8 mouse cellular contexts compared by ENCODE assay signal in the genomic region with DNA sequence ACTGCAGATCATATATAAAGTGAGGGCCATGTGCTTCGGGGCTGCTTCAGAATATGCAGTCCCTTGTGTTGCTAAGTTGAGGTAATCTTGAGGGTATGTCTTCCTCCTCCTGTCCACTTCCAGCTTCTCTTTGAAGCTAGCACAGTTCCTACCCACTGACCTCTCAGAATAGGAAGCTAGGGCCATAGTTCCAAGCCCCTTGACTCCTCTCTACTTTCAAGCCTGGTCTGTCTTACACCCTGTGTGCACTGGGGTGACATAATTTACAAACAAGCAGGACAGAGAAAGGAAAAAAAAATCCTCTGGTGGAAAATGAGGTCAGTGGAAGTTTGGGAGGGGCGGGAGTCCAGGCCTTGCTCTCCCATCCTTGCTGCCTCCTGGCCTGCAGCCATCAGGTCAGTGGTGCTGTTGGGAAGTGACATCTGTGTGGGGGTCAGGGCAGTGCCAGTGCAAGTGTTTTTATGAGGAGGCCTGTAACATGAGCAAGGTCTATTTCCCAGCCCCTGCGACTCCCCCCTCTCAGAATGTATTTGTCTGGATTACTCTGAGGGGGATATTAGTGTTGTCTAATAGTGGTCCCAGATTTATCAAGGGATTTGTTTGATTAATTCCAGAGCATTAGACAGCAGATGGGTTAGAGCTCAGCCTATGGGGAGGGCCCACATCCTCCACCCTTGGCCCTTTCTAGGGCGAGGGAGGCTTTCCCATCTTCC.
DNase-seq lines count a peak whose midpoint lies in the region; ATAC-seq and TF ChIP-seq lines count a peak whose summit lies in the region.

No protein-coding gene starts in this region.

- no peaks in the 10 kb centered on the region for H3K36me3 ChIP-seq in intestine, embryonic 15.5 days
- H3K36me3 ChIP-seq in intestine, postnatal 0 days (ENCODE audit: control insufficient read depth, insufficient read depth), result no peaks in the 10 kb centered on the region
- no peaks in the 10 kb centered on the region for H3K36me3 ChIP-seq in heart, embryonic 14.5 days (ENCODE audit: control insufficient read depth, insufficient read depth, low read length)
- no peaks in the 10 kb centered on the region for H3K36me3 ChIP-seq in liver, embryonic 15.5 days (replicated peaks)

- no peaks in the 10 kb centered on the region for H3K4me1 ChIP-seq in intestine, embryonic 15.5 days (replicated peaks)
- no peaks in the 10 kb centered on the region for H3K4me1 ChIP-seq in intestine, postnatal 0 days (replicated peaks; ENCODE audit: control insufficient read depth, insufficient read depth, low read length)
- 0 out of 2 replicates have a peak, but pooled peaks cover 2% of the 10 kb centered on the region for H3K4me1 ChIP-seq in cerebellum, adult 2 months (ENCODE audit: control insufficient read depth, insufficient read depth, low read length)
- H3K4me1 ChIP-seq in heart, embryonic 14.5 days (ENCODE audit: control insufficient read depth in 2 of 2, insufficient read depth in 2 of 2, low read length in 2 of 2), result peaks cover 0 to 2% of the 10 kb centered on the region in 2 experiments; a peak in 2 of 4 replicates
- no peaks in the 10 kb centered on the region for H3K4me1 ChIP-seq in liver, embryonic 15.5 days (replicated peaks)
- H3K4me1 ChIP-seq in lung, adult 2 months (ENCODE audit: control insufficient read depth, insufficient read depth, low read length), result no peaks in the 10 kb centered on the region

- ATAC-seq in intestine, embryonic 15.5 days, result peak; percentile 47; the same call in 1 of the 2 replicates
- no peak for ATAC-seq in intestine, postnatal 0 days
- ATAC-seq in heart, embryonic 14.5 days (ENCODE audit: insufficient number of reproducible peaks, insufficient read depth, low FRiP score, low read depth), result peak; percentile 54; the same call in 1 of the 2 replicates
- ATAC-seq in liver, embryonic 15.5 days (ENCODE audit: insufficient read depth), result peak; percentile 57

- no peak overlapping the region for H3K27ac ChIP-seq in intestine, embryonic 15.5 days
- H3K27ac ChIP-seq in intestine, postnatal 0 days (ENCODE audit: low read depth, low read length), result no peak overlapping the region
- no peak overlapping the region for H3K27ac ChIP-seq in cerebellum, adult 2 months (ENCODE audit: insufficient read depth, low read length)
- H3K27ac ChIP-seq in heart, embryonic 14.5 days (replicated peaks in 1 of 2; ENCODE audit: control insufficient read depth in 1 of 2, insufficient read depth in 1 of 2, low read depth in 2 of 2, low read length in 2 of 2), result no peak overlapping the region
- H3K27ac ChIP-seq in liver, embryonic 15.5 days (replicated peaks), result no peak overlapping the region

- no peak overlapping the region for H3K4me3 ChIP-seq in intestine, embryonic 15.5 days (replicated peaks)
- H3K4me3 ChIP-seq in intestine, postnatal 0 days (ENCODE audit: low read depth, low read length), result no peak overlapping the region
- no peak overlapping the region for H3K4me3 ChIP-seq in cerebellum, adult 2 months (replicated peaks; ENCODE audit: insufficient read depth, low read depth, low read length)
- no peak overlapping the region for H3K4me3 ChIP-seq in heart, embryonic 14.5 days (ENCODE audit: control insufficient read depth in 1 of 2, insufficient read depth in 1 of 2, low read depth in 1 of 2, low read length in 2 of 2)
- H3K4me3 ChIP-seq in liver, embryonic 15.5 days (replicated peaks), result no peak overlapping the region
- H3K4me3 ChIP-seq in lung, adult 2 months (replicated peaks; ENCODE audit: extremely low read depth, low read depth, low read length), result no peak overlapping the region

- H3K27me3 ChIP-seq in intestine, embryonic 15.5 days (replicated peaks), result no peaks in the 10 kb centered on the region
- no peaks in the 10 kb centered on the region for H3K27me3 ChIP-seq in intestine, postnatal 0 days (replicated peaks; ENCODE audit: control insufficient read depth, insufficient read depth, low read length)
- no peaks in the 10 kb centered on the region for H3K27me3 ChIP-seq in cerebellum, adult 2 months (ENCODE audit: control insufficient read depth, insufficient read depth, low read length)
- H3K27me3 ChIP-seq in heart, embryonic 14.5 days (ENCODE audit: control insufficient read depth, insufficient read depth, low read length), result no peaks in the 10 kb centered on the region
- no peaks in the 10 kb centered on the region for H3K27me3 ChIP-seq in liver, embryonic 15.5 days

- peak; percentile 31 to 49 for DNase-seq in cerebellum, adult 2 months
- no peak for DNase-seq in right cerebral cortex, adult 18-20 months
- no peak for DNase-seq in thymus, postnatal 25 days
- no peak for DNase-seq in lung, adult 2 months

- no peak overlapping the region for H3K4me2 ChIP-seq in intestine, embryonic 15.5 days (replicated peaks)
- no peak overlapping the region for H3K4me2 ChIP-seq in intestine, postnatal 0 days (replicated peaks; ENCODE audit: low read depth)
- H3K4me2 ChIP-seq in heart, embryonic 14.5 days (ENCODE audit: low read length), result no peak overlapping the region
- no peak overlapping the region for H3K4me2 ChIP-seq in liver, embryonic 15.5 days

- no peaks in the 10 kb centered on the region for H3K9me3 ChIP-seq in intestine, embryonic 15.5 days
- H3K9me3 ChIP-seq in intestine, postnatal 0 days (ENCODE audit: control insufficient read depth), result no peaks in the 10 kb centered on the region
- H3K9me3 ChIP-seq in heart, embryonic 14.5 days (ENCODE audit: control insufficient read depth, low read length), result no peaks in the 10 kb centered on the region
- no peaks in the 10 kb centered on the region for H3K9me3 ChIP-seq in liver, embryonic 15.5 days (replicated peaks)

- no peak for TF ChIP-seq CTCF in intestine, postnatal 0 days (IDR thresholded peaks at IDR 0.05; ENCODE audit: low read depth)
- no peak for TF ChIP-seq CTCF in cerebellum, adult 2 months (IDR thresholded peaks at IDR 0.05; ENCODE audit: borderline replicate concordance, insufficient read depth, low read depth, low read length)
- no peak for TF ChIP-seq CTCF in lung, adult 2 months (IDR thresholded peaks at IDR 0.05; ENCODE audit: insufficient read depth, low read length)

- no peak for TF ChIP-seq POLR2A in cerebellum, adult 2 months (IDR thresholded peaks at IDR 0.05; ENCODE audit: borderline replicate concordance, insufficient read depth, low read length)
- TF ChIP-seq POLR2A in lung, adult 2 months (IDR thresholded peaks at IDR 0.05; ENCODE audit: borderline replicate concordance, extremely low read depth, low read depth, low read length), result no peak

- WGBS in intestine, embryonic 15.5 days, result 49% methylated on average over 4 of the region's 4 CpGs
- 61% methylated on average over 4 of the region's 4 CpGs for WGBS in intestine, postnatal 0 days
- WGBS in cerebellum, adult 2 months, result 50% methylated on average over 4 of the region's 4 CpGs
- WGBS in heart, embryonic 14.5 days, result 65% methylated on average over 4 of the region's 4 CpGs
- 61% methylated on average over 4 of the region's 4 CpGs for WGBS in liver, embryonic 15.5 days (ENCODE audit: insufficient replicate concordance)
- 61% methylated on average over 4 of the region's 4 CpGs for WGBS in lung, adult 2 months

- no peak overlapping the region for H3K9ac ChIP-seq in intestine, embryonic 15.5 days
- no peak overlapping the region for H3K9ac ChIP-seq in intestine, postnatal 0 days (ENCODE audit: low read depth, low read length)
- no peak overlapping the region for H3K9ac ChIP-seq in heart, embryonic 14.5 days (ENCODE audit: low read length)
- no peak overlapping the region for H3K9ac ChIP-seq in liver, embryonic 15.5 days

Comparison
In these comparisons a context has a peak if more than half of its experiments do, and no peak if none do; other contexts are left out.
1. DNase-seq: peak in cerebellum, adult 2 months (2 of 2); none in right cerebral cortex, adult 18-20 months (single experiment), thymus, postnatal 25 days (single experiment) and lung, adult 2 months (single experiment).